Mouse (Mus musculus) midbrain, embryonic 15.5 days (tissue): ENCODE measurements around the gene Gm49630. TPM values are rescaled to one million over a fixed set of nuclear protein-coding genes. Genes with fewer than 3 reads are reported as not detected.

ENCODE experiments used
- polyA plus RNA-seq: library from polyadenylated mRNA; unstranded; fragments of >200 nt; fragmentation: Nextera tagmentation; extraction: Ambion mirVana; gene quantifications from 2 replicates; pipeline ENCODE4 v1.2.1, GENCODE M21; 2015

Gene Gm49630
- polyA plus RNA-seq, 1 experiment from 2014 or later, result not detected

Other genes with a start within 250 kb of the Gm49630 start
- gene Rps6ka2, start 201.9 kb downstream of the Gm49630 start, polyA plus RNA-seq, result 21.1 and 21.9 TPM in 2 replicates
- 0.13 TPM in 1 of 2 replicates, not detected in the other for gene Tcp10a, start 47.3 kb downstream of the Gm49630 start, polyA plus RNA-seq
- 0.13 TPM in 1 of 2 replicates, not detected in the other for gene Ttll2, start 19.3 kb downstream of the Gm49630 start, polyA plus RNA-seq
- 0.06 and 0.08 TPM in 2 replicates for gene Unc93a2, start 13.5 kb upstream of the Gm49630 start, polyA plus RNA-seq